8 mouse cellular contexts compared by ENCODE assay signal in genomic region chr2:4516819-4517552, GRCm38 (mm10).
A peak's percentile ranks its signal among the peaks of the same experiment; 100 is the strongest.
DNase-seq lines count a peak whose midpoint lies in the region; ATAC-seq and TF ChIP-seq lines count a peak whose summit lies in the region.

No protein-coding gene starts in this region.

- no peaks in the 10 kb centered on the region; the same call in 1 of the 2 replicates for H3K36me3 ChIP-seq in heart, embryonic 16.5 days (ENCODE audit: control insufficient read depth, insufficient read depth)
- no peaks in the 10 kb centered on the region for H3K36me3 ChIP-seq in lung, postnatal 0 days (ENCODE audit: insufficient read depth, low read length)

- peaks cover 19% of the 10 kb centered on the region for H3K4me1 ChIP-seq in heart, embryonic 16.5 days (ENCODE audit: control insufficient read depth, insufficient read depth, low read length)
- 0 out of 2 replicates have a peak, but pooled peaks cover 2% of the 10 kb centered on the region for H3K4me1 ChIP-seq in lung, postnatal 0 days (ENCODE audit: insufficient read depth, low read depth, low read length)

- peak overlapping the region; percentile 97 for H3K27ac ChIP-seq in heart, embryonic 16.5 days (ENCODE audit: low read length)
- H3K27ac ChIP-seq in lung, postnatal 0 days (ENCODE audit: low read length): peak overlapping the region; percentile 57

- peak overlapping the region; percentile 35 for H3K4me3 ChIP-seq in heart, embryonic 16.5 days (ENCODE audit: low read length)
- H3K4me3 ChIP-seq in lung, postnatal 0 days (ENCODE audit: low read depth, low read length): no peak overlapping the region

- no peak for TF ChIP-seq CTCF in brain, embryonic 14.5 days (IDR thresholded peaks at IDR 0.05; ENCODE audit: borderline replicate concordance, extremely low read depth, insufficient read depth, insufficient read length)
- no peak for TF ChIP-seq CTCF in lung, postnatal 0 days (IDR thresholded peaks at IDR 0.05)

- H3K9me3 ChIP-seq in heart, embryonic 16.5 days (replicated peaks; ENCODE audit: control insufficient read depth, low read length): no peaks in the 10 kb centered on the region
- no peaks in the 10 kb centered on the region for H3K9me3 ChIP-seq in lung, postnatal 0 days (ENCODE audit: low read length)

- intact Hi-C loops in left cerebral cortex, postnatal 10 days (cut with DNase I): no loop called here

- 20% methylated on average over 7 of the region's 7 CpGs for WGBS in heart, embryonic 16.5 days
- WGBS in lung, postnatal 0 days: 25% methylated on average over 7 of the region's 7 CpGs

- TF ChIP-seq EP300 in lung, postnatal 0 days (IDR thresholded peaks at IDR 0.05): no peak

- H3K27me3 ChIP-seq in heart, embryonic 16.5 days (ENCODE audit: control insufficient read depth, insufficient read depth, low read length): no peaks in the 10 kb centered on the region
- H3K27me3 ChIP-seq in lung, postnatal 0 days (replicated peaks; ENCODE audit: insufficient read depth, low read length): no peaks in the 10 kb centered on the region

- H3K4me2 ChIP-seq in heart, embryonic 16.5 days (ENCODE audit: low read depth, low read length): peak overlapping the region; percentile 64
- H3K4me2 ChIP-seq in lung, postnatal 0 days (replicated peaks; ENCODE audit: low read depth, low read length): peak overlapping the region; percentile 17

- peak; percentile 56 for ATAC-seq in heart, embryonic 16.5 days (replicated peaks; ENCODE audit: extremely low read depth, insufficient read depth, low FRiP score)
- ATAC-seq in lung, postnatal 0 days: peak; percentile 43
- no peak for ATAC-seq in megakaryocyte-erythroid progenitor cell, adult 5-6 weeks (replicated peaks; ENCODE audit: low FRiP score, low TSS enrichment, poor library complexity, severe bottlenecking)

- DNase-seq in left cerebral cortex, postnatal 10 days (ENCODE audit: extremely low spot score in 1 of 2, low spot score in 2 of 2): peak; percentile 48 to 67
- DNase-seq in left cerebral cortex, adult 9 months (ENCODE audit: low spot score in 2 of 2): no peak
- DNase-seq in brain, embryonic 14.5 days (ENCODE audit: low read depth): peak; percentile 94
- peak; percentile 69 for DNase-seq in lung, postnatal 0 days (ENCODE audit: low spot score)
- no peak for DNase-seq in spleen, adult 18-20 months
- no peak for DNase-seq in thymus, postnatal 25 days

- TF ChIP-seq POLR2A in brain, embryonic 14.5 days (IDR thresholded peaks at IDR 0.05; ENCODE audit: borderline replicate concordance, extremely low read depth, insufficient read depth, insufficient read length, poor library complexity, severe bottlenecking): no peak

- peak overlapping the region; percentile 60 for H3K9ac ChIP-seq in heart, embryonic 16.5 days (ENCODE audit: low read length)
- H3K9ac ChIP-seq in lung, postnatal 0 days (replicated peaks; ENCODE audit: low read depth): no peak overlapping the region

Comparison
In these comparisons a context has a peak if more than half of its experiments do, and no peak if none do; other contexts are left out.
1. DNase-seq: peak in left cerebral cortex, postnatal 10 days (2 of 2), brain, embryonic 14.5 days (single experiment) and lung, postnatal 0 days (single experiment); none in left cerebral cortex, adult 9 months (0 of 2), spleen, adult 18-20 months (0 of 2) and thymus, postnatal 25 days (single experiment).